Mouse (Mus musculus): ENCODE results near the gene Hyal3.

The Hyal3 gene

DNA sequence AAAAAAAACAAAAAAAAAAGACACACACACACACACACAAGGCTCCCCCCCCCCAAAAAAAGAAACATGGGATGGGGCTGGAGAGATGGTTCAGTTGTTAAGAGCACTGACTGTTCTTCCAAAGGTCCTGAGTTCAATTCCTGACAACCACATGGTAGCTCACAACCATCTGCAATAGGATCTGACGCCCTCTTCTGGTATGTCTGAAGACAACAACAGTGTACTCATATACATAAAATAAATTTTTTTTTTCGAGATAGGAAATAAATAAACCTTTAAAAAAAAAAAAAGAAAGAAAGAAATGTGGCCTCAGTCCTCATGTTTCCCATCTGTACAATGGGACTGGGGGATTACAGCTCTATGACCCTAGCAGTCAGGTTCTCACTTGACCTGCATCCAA lies 36.8 kb downstream of the Hyal3 start:
- no peak for DNase-seq (ENCODE audit: low spot score in 2 of 2)

DNA sequence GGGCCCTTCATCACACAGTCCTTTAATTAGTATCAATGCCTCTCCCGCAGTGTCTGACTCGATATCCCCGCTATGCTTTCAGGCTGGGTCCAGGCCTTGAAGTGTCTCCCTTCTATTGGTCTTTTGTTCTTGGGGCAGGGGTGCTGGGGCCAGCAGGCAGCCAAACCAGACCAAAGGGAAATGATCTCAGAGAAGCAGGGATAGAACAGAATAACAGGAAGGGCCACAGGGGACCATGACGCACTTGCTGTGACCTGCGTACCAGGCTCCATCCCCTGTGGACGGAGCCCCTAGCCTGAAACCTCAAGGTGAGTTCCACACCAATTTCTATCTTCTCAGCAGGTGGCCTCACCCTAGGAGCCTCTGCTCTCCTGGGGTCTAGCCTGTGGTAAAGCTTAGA lies 37.5 kb downstream of the Hyal3 start:
- no peak for DNase-seq (ENCODE audit: low spot score in 2 of 2)

DNA sequence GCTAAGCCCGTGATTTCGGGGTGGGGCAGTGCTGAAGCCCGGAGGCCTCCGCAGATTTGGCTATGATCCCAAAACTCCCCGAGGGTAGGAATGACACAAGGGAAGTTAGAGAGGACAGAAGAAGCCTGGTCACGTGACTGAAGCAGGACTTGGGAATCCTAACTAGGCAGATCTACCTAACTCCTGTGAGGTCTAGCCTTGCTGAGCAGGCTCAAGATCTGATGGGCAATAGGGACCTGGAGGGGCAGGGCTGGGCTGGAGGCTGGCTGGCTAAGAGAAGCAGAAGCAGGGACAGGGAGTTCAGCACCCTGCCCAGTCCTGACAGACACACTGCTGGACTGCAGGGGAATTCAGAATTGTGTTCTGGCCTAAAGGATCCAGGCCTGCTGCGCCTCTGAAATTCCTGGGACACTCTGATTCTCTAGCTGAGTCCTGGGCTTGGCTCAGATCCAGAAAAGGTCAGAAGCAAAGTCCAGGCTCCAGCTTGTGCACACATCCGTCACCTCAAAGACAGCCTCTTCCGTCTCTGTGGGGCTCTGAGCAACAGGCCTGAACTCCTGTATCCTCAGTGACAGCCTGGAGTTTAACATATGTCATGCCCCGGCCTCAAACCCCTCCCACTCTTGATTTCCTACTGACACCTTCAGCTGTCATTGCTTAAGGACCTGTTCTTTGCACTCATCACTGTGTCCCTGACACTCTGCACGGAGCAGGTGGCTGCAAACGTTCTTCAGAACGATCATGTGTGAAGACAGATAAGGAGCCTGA lies 38.3 kb downstream of the Hyal3 start:
- DNase-seq (ENCODE audit: low spot score in 2 of 2): no peak

DNA sequence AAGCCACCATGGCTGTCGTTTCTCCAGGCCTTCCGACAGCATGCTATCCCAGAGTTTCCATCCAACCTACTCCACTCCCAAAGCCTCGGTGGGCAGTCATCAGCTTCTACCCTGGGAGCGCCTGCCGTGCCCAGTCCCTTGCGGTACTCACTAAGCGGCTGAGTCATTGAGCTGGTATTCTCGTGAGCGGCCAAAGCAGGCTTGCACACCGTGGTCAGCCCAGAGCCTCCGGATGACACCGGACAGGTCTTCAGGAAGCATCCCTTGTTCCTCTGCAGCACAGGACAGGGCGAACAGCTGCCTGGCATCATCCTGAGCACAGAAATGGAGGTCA lies 38.9 kb downstream of the Hyal3 start:
- no peak for DNase-seq (ENCODE audit: low spot score in 2 of 2)

DNA sequence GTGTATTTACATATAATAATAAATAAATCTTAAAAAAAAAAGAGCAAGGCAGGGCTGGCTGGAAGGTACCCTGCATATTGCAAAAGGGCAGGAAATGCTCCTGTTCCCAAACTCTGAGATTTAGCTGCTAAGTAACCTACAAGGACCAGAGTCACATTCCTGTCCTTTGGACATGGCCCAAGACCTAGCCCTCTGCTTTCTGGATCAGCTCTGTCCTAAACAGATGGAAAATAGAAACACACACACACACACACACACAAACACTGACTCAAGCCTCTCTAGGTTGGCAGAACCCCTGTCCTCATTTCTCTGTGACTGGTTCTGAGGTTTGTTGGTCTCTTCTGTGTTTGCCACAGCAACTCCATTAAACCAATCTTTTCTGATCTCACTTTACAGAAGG lies 40.3 kb downstream of the Hyal3 start:
- DNase-seq (ENCODE audit: low spot score in 2 of 2): no peak

DNA sequence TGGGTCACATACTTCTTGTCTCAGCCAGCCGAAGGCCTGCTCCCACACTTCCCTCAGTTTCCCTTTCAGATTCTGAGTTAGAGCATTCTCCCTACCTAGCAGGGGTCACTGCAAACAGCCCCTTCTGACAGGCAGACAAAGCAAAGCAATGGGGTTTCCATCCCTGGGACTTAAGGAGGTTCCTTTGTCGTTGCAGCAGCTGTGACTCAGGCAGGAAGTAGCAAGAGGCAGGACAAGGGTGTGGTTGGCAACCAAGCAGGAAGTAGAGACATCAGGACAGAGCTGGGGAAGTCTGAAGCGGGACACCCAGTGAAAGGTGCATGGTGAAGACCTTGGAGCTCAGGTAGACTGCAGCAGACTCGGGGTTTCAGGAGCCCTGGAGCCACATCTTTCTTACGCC lies 43.9 kb downstream of the Hyal3 start:
- DNase-seq (ENCODE audit: low spot score in 2 of 2): no peak

DNA sequence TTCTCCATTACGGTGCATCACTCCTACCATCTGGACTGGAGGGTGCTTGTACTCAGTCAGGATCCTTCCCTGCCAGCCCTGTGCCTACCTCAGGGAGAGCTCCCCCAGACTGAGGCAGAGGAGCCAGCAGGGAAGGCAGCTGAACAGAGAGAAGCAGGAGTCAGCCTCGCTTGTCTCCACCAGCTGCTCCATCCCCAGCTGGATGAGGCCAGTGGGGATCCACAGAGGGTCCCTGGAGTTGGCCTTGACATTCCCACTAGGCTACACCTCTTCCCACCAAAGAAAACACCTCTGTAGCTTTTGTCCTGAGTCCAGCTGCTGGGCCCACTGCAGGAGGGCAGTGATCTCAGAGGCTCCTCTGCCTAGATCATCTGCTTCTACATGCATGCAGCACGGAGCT lies 44.3 kb downstream of the Hyal3 start:
- DNase-seq (ENCODE audit: low spot score in 2 of 2): no peak

DNA sequence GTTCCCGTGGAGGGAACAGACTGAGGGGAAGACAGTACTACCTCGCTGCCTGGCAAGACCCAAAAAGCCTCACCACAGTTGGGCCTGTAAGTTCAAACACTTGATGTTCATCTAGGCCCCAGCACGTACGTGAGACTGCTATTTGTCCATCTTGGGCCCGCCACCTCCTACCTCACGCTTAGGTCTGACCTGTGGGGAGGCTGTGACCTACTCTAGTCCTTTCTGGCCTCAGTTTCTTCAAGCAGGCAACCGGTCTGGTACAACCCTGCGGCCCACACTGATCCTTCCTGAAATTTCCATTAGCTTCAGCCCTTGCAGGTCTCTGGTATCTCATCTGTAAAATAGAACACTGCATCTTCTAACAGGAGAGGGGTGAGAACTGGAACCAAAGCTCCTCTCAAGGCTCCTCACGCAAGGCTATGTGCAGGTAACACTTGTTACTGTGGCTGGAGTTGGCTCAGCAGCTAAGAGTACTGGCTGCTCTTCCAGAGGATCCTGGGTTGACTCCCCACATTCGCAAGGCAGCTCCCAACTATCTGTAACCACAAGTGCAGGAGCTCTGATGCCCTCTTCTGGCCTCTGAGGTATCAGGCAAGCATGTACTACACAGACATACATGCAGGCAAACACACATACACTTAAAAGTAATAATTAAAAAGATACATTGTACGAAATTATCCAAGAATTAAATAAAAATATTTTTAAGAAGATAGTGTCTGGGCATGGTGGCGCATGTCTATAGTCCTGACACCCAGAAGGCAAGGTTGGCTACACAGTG lies 44.9 kb downstream of the Hyal3 start:
- no peak for DNase-seq (ENCODE audit: low spot score in 2 of 2)

DNA sequence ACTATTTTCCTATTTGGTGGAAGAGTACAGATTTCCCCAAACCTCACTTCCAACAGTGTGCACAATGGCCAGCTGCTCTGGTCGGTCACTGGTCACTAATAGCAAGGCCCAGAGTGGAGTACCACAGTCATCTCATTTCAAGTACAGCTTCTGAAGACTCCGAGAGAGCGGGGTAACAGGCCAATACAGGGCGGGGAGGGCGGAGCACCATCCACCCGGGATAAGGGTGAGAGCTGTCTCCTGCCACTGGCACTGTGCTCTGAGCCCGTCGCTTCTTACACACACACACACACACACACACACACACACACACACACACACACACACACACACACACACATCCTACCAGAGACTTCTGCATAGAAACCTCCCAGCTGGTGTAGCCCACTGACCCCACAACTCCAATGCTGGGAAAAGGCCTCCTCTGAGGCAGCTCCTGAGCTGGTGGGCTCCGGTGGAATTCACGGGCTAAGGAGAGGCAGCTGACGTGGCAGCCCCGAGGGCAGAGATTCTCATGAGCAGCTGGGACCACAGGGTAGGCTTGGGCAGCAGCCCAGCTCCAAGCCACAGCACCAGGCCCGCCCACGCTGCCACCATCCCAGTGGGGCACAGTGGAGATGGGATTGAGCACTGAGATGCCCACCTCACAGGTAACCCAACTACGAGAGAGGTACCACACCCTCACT lies 45.7 kb downstream of the Hyal3 start:
- no peak for DNase-seq (ENCODE audit: low spot score in 2 of 2)

DNA sequence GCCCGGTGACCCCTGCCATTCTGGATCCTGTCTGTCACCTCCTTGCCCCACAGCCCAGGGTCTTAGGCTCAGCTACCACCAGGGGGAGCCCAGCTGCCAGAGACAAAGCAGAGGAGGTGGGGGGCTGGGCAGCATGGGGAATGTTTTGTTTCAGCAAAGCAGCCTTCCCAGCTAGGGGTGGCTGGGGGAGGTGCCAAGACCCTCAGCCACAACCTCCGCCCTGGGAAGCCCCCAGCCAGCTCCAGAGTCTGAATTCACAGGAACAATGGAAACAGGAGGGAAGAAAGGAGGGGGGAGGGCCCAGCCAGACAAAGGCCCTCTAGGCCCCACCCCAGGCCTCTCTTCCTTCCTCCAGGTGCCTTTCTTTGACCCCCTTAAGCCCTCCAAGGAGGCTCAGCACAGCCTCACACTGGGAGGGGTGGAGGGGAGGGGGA lies 46.2 kb downstream of the Hyal3 start:
- peak; percentile 71 to 75 for DNase-seq (ENCODE audit: low spot score in 2 of 2)

DNA sequence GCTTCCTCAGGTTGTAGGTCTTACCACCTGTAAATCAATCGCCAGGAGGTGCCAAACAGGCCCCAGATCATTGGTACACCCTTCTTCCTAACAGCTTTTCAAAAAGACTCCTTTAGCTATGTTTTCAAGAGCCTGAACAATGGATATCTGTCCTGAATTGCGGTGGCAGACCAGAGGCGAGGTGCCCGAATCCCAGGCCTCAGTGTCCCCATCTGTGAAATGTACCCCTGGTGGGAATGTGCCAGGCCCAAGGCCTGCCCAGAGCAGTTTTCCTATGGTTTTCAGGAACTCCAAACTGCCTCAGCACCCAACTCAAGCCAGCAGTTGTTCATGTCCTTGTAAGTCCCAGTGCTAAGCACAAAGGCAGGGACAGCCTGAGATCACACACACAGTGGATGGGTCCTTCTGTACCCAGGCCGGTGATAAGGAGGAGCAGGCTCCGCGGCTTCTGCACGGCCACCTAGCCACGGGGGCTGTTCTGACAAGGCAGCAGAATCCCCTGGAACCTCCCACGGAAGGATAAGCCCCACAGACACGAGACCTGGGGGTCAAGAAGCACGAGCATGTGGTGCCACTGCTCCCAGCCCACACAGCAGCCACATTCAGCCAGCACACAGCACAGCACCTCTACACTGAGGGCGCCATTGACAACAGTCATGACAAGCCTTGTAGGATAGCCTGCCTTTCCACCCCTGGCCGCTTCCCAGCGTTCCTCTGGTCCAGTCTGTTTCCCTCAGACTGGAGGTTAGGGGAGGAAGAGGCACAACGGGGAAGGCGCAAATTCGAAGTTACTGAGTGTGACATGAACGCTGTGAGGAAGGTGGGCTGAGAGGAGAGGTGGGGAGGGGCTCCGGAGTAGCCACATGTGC lies 47.0 kb downstream of the Hyal3 start:
- DNase-seq (ENCODE audit: low spot score in 2 of 2): no peak

DNA sequence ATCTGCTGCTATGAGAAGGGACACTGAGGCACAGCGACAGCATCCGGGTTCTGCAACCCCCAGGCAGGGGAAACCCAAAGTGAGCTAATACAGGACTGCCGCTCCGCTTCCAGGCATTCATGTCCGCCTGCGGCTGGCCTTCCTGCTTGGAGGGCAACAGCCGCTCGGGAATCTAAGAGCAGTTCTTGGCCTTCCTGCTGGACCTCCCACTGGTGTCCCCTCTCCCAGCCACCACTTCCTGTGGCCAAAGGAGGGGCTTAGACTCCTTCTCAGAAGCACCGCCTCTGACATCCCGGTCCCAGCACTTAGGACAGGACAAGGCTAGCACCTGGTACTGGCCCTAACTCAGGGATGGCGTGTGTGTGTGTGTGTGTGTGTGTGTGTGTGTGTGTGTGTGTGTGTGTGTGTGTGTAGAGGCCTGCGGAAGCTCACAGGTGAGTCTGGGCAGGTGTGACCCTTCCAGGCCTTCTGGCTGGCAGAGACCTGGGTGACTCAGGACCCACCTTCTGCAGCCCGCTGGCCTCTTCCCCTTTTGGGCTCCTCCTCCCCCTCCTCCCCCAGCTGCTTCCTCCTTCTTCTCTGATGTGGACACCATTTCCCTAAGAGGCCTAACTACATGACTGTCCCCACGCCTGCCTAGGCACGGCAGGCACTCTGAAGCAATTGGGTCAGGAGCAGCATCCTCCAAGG lies 48.2 kb downstream of the Hyal3 start:
- DNase-seq (ENCODE audit: low spot score in 2 of 2): no peak

DNA sequence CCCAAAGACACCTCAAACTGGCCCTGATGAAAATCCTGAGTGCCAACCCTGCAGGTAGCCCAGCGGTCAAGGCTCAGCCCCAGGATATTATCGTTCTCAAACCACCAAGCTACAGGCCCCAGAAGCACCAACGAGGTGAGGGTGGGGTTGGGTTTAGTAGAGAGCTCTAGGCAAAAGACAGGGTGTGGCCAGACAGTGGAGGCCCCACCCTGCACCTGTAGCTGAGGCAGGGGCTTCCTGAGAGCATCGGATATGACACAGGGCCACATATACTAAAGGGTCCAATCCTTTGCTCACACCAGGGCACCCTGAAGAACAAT lies 48.8 kb downstream of the Hyal3 start:
- DNase-seq (ENCODE audit: low spot score in 2 of 2): no peak

DNA sequence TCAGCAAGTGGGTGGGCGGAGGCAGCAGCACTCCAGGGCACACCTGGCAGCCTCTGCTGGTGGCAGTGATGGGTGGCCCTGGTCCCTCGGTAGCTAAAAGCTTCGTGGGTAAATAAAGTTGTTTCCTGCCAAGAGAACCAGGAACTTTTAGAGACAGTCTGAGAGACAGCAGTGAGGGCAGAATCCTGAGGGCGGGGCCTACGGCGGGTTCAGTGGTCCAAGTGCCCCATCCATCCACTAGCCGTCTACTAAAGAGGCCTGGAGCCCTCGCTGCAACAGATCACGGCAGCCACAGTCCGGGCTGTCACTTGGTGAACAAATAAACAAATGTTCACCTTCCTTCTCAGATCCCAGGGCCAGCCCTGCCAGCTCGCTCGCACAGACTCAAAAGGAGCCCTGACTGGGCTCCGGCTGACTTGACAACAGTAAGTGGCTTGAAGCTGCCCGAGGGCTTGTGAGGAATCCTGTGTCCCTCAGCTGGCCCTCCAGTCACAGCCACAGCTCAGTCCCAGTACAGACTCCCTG lies 49.3 kb downstream of the Hyal3 start:
- DNase-seq (ENCODE audit: low spot score in 2 of 2): peak in 1 of 2 experiments; percentile 32

DNA sequence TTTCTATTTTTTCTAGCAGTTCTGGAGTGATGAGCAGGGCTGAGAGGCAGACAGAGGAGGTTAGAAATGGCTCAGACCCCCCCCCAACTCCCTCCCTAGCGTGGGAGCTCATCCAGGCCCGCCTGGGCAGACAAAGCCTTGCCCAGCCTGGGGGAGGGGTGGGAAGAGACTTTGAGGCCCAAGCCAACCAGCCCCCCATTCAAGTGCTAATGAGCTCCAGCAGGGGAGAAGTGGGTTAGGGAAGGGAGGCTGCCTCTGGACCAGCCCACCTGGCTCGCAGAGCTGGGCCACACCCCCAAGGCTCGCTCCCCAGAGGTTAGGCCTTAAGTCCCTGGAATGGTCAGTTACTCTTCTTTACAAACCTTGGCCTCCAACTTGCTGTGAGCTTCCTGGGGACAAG lies 50.0 kb downstream of the Hyal3 start:
- DNase-seq (ENCODE audit: low spot score in 2 of 2): peak in 1 of 2 experiments; percentile 42

DNA sequence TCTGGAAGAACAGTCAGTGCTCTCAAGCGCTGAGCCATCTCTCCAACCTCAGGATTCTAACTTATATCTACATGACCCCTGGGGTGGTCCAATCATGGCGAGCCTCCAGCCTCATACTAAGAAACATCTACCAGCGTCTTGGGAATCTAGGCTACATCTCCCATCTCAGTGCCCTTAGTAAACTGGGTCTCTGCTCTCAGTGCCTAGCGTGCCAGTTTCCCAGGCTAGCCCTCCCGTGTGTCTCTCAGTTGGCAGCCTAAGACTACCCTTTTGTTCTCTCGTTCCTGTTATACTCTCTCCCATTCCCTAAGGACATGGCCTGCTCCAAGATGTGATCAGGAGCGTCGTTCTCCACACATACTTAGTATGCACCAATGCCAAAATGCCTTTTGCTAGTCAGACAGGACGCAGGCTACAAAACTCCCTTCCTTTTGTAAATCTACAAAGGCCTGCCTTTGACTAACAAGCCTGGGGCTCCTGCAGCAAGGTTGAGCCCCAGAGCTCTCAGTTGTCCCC lies 50.8 kb downstream of the Hyal3 start:
- DNase-seq (ENCODE audit: low spot score in 2 of 2): no peak

DNA sequence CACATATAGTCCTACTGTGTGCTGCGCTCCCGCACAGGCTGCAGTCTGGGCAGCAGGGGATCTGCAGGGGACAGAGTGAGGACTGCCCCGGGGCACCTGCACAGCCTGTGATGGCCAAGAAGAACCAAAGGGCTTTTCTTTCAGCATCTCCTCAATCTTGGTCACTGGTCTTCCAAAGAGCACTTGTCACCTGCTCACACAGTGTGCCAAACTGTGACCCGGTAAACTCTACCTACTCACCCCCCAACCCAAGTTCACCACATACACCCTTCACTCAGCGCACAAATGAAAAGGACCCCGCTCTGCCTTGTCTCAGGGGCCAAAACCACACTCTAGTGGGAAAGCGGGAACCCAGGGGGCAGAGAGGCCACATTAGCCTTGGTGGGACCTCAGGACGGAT lies 51.2 kb downstream of the Hyal3 start:
- DNase-seq (ENCODE audit: low spot score in 2 of 2): no peak

DNA sequence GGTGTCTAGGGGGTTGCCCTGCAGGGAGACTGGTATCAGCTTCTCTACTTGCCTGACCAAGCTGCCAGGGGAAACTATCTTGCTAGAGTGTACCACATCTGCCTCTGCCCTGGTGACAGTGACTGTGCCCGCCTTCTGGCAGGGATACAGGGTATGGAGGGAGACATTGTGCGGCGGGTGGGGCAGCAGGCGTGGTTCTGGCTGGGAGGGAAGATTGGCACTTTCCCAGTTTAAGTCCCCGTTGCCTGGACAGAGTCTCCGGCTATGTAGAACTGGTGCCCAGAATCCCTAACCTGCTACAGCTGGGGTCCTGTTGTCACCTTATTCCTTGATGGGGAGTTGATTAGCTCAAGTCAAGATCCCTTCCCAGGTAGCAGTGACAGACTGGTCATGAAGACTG lies 51.9 kb downstream of the Hyal3 start:
- no peak for DNase-seq (ENCODE audit: low spot score in 2 of 2)

DNA sequence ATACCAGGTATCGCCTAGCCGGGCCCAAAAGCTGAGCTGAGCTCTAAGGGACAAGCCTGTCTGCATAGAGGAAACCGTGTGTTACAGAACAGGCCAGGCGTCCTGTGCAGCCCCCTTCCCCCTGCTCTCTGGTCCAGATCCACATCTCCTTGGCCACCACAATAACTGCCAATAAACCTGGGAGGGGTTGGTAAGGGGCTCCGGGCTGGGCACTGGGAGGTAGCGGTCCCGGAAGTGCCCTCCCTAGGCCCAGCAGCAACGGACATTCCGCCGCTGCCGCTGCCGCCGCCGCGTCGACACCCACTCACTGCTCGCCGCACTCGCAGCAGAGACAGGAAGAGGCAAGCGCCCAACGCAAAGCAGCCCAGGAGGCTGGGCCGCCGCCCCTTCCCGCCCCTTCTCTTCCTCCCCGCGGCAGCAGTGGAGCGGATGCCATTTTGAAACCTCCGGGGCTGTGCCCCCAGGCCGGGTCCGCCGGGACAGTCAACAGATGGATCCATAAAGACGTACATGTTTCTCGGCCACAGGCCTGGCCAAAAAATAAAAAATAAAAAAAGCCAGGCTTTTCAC lies 52.6 kb downstream of the Hyal3 start:
- peak; percentile 72 to 83 for DNase-seq (ENCODE audit: low spot score in 2 of 2)

DNA sequence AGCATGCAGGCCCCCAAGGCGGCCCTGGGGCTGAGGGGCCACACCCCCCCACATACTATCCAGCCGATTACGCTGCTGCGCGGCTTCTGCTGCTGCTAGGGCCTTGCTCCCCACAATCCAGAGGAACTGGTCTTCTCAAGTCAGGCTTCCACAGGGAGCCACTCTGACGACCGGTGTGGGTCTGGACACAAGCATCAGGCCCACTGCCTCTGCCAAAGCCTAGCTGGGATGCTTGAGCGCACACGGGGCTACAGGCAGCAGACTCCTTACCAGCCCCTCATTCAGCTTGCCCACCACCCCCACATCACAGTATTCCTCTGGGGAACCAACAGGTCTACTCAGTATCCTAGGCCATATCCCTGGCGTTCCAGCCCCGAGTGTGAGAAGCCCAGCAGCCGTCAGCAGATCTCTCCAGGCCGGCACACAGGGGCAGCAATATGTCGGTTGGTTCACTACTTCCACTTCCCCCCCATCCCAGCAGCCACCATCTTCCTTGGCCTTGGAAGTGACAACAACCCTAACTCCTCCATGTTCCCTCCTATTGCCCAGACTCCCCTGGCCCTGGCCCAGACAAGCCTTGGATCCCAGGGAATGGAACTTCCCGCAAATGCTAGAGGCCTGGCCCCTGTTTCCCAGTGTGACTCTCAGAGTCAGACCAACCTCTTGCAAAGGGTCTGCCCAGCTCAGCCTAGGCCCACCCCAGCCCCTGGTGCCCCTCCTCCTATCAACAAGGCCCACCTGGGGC lies 53.2 kb downstream of the Hyal3 start:
- DNase-seq (ENCODE audit: low spot score in 2 of 2): peak in 1 of 2 experiments; percentile 26

All from right cerebral cortex, adult 2 months (tissue).